Mouse (Mus musculus): ENCODE data around the gene 2310011J03Rik. TPM values are rescaled to one million over a fixed set of nuclear protein-coding genes. Genes with fewer than 3 reads are reported as not detected.

Gene 2310011J03Rik
- polyA plus RNA-seq, 1 experiment from 2014 or later, result 46.6 TPM

DNA sequence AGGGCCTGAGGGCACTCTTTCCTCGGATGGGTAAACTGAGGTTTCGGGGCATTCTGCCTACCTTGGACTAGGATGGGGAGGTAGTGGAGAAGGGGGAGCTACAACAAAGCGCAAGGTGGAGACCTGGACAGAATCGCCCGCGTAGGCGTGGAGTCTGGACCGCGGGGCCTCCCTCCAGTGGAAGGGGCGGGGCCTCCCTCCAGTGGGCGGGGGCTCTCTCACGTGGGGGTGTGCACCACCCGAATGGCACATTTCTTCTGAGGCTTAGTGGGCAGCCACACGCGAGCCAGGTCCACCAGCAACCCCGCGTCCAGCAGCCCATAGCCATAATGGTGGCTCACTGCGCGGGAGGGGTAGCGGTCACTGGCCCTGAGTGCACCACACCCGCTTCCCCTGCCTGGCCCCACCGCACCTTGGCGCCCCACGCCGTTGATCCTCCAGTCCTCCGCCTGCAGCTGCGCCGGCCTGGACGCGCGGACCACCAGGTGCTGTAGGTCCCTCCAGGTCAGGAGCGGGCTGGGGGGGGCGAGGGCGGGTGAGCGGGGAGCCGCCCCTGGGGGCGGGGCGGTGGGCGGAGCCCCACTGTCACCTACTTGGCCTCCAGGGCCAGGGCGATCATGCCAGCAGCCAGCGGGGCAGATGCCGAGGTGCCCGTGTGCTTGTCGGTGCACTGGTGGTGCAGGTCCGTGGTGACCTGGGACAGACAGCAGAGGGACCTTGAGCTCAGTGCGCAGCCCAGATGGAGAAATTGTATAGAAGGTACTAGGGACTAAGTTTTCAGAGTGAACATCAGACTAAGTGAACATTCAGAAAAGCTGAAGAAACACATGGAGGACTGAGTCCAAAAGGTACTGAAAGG is 3.2 kb upstream of the 2310011J03Rik start:
- Histone ChIP-seq H3K27me3 (ENCODE audit: control insufficient read depth, insufficient read depth, low read length) (no peaks in the 10 kb centered on the region; the same call in 1 of the 2 replicates), H3K4me3 (replicated peaks; ENCODE audit: low read length) (peak overlapping the region; percentile 66), H3K9ac (ENCODE audit: low read length) (peak overlapping the region; percentile 75), H3K4me1 (ENCODE audit: control insufficient read depth, insufficient read depth, low read length) (peaks cover 13% of the 10 kb centered on the region; the same call in 1 of the 2 replicates), H3K9me3 (replicated peaks; ENCODE audit: control insufficient read depth, low read length) (no peaks in the 10 kb centered on the region), H3K36me3 (ENCODE audit: control insufficient read depth, insufficient read depth, low read length) (no peaks in the 10 kb centered on the region), H3K27ac (ENCODE audit: low read length) (peak overlapping the region; percentile 37), H3K4me2 (ENCODE audit: low read depth, low read length) (peak overlapping the region; percentile 96)
- ATAC-seq (ENCODE audit: insufficient read depth, low FRiP score), result peak; percentile 63
- WGBS, result 1% methylated on average over 45 of the region's 46 CpGs

DNA sequence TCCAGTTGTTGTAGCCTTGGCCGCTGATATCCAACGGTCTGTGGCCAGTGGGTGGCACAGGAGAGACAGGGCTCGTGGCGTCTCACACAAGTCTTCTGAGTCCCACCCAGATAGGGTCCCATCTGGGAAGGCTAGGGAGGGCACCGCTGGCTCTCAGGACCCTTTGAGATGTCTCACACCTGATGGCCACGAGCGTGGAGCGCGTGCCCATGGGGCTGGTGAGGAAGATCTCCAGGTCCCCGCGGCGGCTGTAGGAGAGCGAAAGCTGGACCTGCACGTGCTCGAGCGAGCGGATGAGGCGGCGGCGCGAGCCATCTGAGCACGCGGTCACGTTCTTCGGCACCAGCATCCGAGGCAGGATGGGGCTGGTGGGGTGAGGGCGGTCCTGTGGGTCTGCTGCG is 2.5 kb upstream of the 2310011J03Rik start:
- peaks cover 13% of the 10 kb centered on the region; the same call in 1 of the 2 replicates for H3K4me1 ChIP-seq (ENCODE audit: control insufficient read depth, insufficient read depth, low read length)
- ATAC-seq (ENCODE audit: insufficient read depth, low FRiP score), result peak; percentile 11; the same call in 1 of the 2 replicates
- H3K4me2 ChIP-seq (ENCODE audit: low read depth, low read length), result peak overlapping the region; percentile 96
- H3K4me3 ChIP-seq (replicated peaks; ENCODE audit: low read length), result peak overlapping the region; percentile 66
- no peak overlapping the region for H3K27ac ChIP-seq (ENCODE audit: low read length)
- WGBS, result 4% methylated on average over 28 of the region's 28 CpGs
- H3K27me3 ChIP-seq (ENCODE audit: control insufficient read depth, insufficient read depth, low read length), result no peaks in the 10 kb centered on the region; the same call in 1 of the 2 replicates
- H3K9ac ChIP-seq (ENCODE audit: low read length), result peak overlapping the region; percentile 75
- H3K9me3 ChIP-seq (replicated peaks; ENCODE audit: control insufficient read depth, low read length), result no peaks in the 10 kb centered on the region
- H3K36me3 ChIP-seq (ENCODE audit: control insufficient read depth, insufficient read depth, low read length), result peaks cover 2% of the 10 kb centered on the region; the same call in 1 of the 2 replicates

DNA sequence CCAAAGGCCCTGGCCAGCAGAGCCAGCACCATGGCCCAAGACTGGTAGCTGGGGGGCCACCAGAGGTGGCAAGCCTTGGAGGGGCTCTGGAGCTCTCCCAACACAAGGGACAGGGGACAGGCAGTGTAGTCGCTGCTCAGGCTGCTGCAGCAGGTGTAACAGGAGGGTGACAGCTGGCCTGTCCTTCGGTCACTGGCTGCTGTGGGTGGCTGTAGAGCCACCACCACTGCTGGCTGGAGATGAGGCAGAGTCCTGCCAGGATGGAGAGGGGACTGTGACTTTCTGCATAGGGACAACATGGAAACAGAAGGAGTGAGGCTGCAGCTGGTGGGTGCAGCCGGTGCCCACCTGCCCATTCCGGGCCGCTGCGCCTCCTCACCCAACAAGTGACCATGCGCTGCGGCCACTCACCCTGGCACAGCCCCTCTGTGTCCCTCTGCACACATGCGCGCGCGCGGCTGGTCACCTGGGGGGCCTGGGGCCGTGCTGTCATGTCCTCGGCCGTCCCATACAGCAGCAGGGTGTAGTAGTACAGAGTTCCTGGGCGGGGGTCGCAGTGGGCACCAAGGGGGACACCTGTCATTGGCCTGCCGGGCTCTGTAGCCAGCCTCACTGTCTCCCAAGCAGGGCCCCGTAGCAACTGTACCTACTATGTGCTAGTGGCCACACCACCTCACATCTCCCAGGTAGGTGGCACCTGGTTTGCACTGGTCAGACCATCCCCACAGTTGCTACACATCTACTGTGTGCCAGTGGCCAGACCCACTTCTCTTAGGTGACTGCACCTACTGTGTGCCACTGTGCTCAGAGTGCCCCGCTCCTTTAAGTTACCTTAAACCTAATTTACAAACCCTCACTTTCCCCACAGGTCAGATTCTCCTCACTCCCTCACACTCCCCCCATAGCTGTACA is 1.6 kb upstream of the 2310011J03Rik start:
- Histone ChIP-seq H3K9ac (ENCODE audit: low read length) (peak overlapping the region; percentile 75), H3K4me2 (ENCODE audit: low read depth, low read length) (peak overlapping the region; percentile 96), H3K27me3 (ENCODE audit: control insufficient read depth, insufficient read depth, low read length) (peaks cover 2% of the 10 kb centered on the region), H3K9me3 (replicated peaks; ENCODE audit: control insufficient read depth, low read length) (no peaks in the 10 kb centered on the region), H3K27ac (ENCODE audit: low read length) (no peak overlapping the region), H3K4me1 (ENCODE audit: control insufficient read depth, insufficient read depth, low read length) (peaks cover 13% of the 10 kb centered on the region; the same call in 1 of the 2 replicates), H3K4me3 (replicated peaks; ENCODE audit: low read length) (peak overlapping the region; percentile 66), H3K36me3 (ENCODE audit: control insufficient read depth, insufficient read depth, low read length) (peaks cover 5% of the 10 kb centered on the region; the same call in 1 of the 2 replicates)
- 89% methylated on average over 21 of the region's 21 CpGs for WGBS
- ATAC-seq (ENCODE audit: insufficient read depth, low FRiP score), result no peak

DNA sequence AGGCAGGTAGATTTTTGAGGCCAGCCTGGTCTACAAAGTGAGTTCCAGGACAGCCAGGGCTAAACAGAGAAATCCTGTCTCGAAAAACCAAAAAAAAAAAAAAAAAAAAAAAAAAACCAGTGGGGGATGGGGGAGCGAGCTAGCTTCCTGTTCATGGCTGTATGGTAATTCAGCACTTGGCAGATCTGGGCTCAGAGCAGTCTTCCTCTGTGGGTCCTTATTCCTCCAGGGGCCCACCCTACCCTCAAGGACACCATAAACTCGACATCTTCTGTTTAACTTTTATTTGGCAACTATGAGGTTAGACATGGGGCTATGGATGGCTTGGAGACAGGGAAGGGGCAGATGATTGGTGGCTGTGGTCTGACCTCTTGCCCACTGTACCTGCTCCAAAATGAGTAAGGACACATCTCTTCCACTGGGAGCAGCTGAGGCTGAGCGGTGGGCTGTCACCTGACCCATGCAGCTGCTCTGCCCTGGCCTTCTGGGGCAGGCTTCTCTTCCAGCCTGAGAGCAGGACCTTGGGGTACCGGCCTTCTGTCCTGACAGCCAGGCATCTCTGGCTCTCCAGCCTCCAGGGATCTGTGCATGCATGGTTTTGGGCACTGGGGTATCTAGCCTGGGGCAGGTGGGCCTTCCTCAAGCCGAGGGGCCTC is 805 bp upstream of the 2310011J03Rik start:
- Histone ChIP-seq H3K27me3 (ENCODE audit: control insufficient read depth, insufficient read depth, low read length) (peaks cover 6% of the 10 kb centered on the region), H3K4me3 (replicated peaks; ENCODE audit: low read length) (no peak overlapping the region), H3K9me3 (replicated peaks; ENCODE audit: control insufficient read depth, low read length) (no peaks in the 10 kb centered on the region), H3K27ac (ENCODE audit: low read length) (peak overlapping the region; percentile 5; the same call in 1 of the 2 replicates), H3K9ac (ENCODE audit: low read length) (no peak overlapping the region; the same call in 1 of the 2 replicates), H3K4me1 (ENCODE audit: control insufficient read depth, insufficient read depth, low read length) (peaks cover 13% of the 10 kb centered on the region; the same call in 1 of the 2 replicates), H3K4me2 (ENCODE audit: low read depth, low read length) (peak overlapping the region; percentile 20; the same call in 1 of the 2 replicates), H3K36me3 (ENCODE audit: control insufficient read depth, insufficient read depth, low read length) (peaks cover 5% of the 10 kb centered on the region; the same call in 1 of the 2 replicates)
- no peak for ATAC-seq (ENCODE audit: insufficient read depth, low FRiP score)
- WGBS, result 75% methylated on average over 6 of the region's 6 CpGs

DNA sequence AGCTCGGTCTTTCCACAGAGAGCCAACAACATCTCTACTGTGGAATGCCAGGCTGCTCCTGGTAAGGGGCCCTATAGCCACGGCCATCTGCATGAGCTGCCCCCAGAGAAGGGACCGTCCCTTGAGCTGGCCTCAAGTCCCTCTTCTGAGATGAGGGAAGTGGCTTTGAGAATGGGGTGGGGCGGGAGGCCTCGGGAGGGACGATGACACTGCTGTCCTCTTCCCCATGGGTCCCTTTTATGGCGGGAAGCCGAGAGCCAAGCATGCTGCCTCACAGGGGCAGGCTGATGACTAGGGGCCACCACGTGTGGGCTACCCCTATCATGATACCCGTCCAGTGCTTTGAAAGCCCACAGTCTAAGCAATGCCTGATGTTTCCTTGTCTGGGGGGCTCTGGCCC is 3.3 kb downstream of the 2310011J03Rik start:
- no peak for ATAC-seq (ENCODE audit: insufficient read depth, low FRiP score)

DNA sequence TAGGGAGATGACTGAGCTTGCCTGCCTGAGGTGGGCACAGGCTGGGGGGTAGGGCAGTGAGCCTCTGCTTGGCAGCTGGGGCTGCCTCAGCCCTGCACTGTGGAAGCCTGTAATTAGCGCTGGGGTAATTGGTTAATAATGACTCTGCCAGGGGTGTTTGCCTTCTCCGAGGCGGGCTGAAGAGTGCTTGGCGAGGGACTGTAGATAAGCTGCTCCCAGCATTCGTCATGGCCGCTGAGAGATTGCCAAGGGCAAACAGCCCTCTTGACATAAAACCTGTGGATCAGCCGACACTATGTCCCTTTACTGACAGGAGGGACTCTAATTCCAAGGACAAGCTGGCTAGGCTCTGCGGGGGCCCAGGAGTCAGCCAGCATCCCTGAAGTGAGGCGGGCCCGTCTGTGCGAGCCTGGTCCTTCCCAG is 4.0 kb downstream of the 2310011J03Rik start:
- no peak overlapping the region for H3K9ac ChIP-seq (ENCODE audit: low read length)

More for the DNA sequence above, 3.3 kb downstream of the 2310011J03Rik start:
- H3K9me3 ChIP-seq (replicated peaks; ENCODE audit: control insufficient read depth, low read length), result no peaks in the 10 kb centered on the region
- 58% methylated on average over 10 of the region's 10 CpGs for WGBS
- peaks cover 5% of the 10 kb centered on the region; the same call in 1 of the 2 replicates for H3K36me3 ChIP-seq (ENCODE audit: control insufficient read depth, insufficient read depth, low read length)
- no peak overlapping the region for H3K9ac ChIP-seq (ENCODE audit: low read length)
- H3K4me2 ChIP-seq (ENCODE audit: low read depth, low read length), result no peak overlapping the region
- no peak overlapping the region for H3K27ac ChIP-seq (ENCODE audit: low read length)
- peaks cover 43% of the 10 kb centered on the region for H3K27me3 ChIP-seq (ENCODE audit: control insufficient read depth, insufficient read depth, low read length)
- H3K4me3 ChIP-seq (replicated peaks; ENCODE audit: low read length), result no peak overlapping the region
- peaks cover 22% of the 10 kb centered on the region for H3K4me1 ChIP-seq (ENCODE audit: control insufficient read depth, insufficient read depth, low read length)

DNA sequence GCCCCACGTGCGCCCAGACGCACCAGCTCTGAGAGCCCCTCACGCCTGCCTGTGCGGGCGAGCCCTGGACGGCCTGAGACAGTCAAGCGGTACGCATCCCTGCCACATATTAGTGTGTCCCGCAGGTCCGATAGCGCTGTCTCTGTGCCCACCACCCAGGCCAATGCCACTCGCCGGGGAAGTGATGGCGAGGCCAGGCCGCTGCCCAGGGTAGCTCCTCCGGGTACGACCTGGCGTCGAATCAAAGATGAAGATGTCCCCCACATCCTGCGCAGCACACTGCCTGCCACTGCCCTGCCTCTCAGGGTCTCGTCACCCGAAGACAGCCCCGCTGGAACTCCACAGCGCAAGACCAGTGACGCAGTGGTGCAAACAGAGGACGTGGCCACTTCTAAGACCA is 5.0 kb downstream of the 2310011J03Rik start:
- Histone ChIP-seq H3K9ac (ENCODE audit: low read length) (0 out of 2 replicates have a peak overlapping the region, but pooled peaks have one; percentile 1), H3K4me3 (replicated peaks; ENCODE audit: low read length) (no peak overlapping the region), H3K4me1 (ENCODE audit: control insufficient read depth, insufficient read depth, low read length) (peaks cover 18% of the 10 kb centered on the region), H3K27ac (ENCODE audit: low read length) (no peak overlapping the region), H3K36me3 (ENCODE audit: control insufficient read depth, insufficient read depth, low read length) (peaks cover 5% of the 10 kb centered on the region; the same call in 1 of the 2 replicates), H3K4me2 (ENCODE audit: low read depth, low read length) (no peak overlapping the region), H3K9me3 (replicated peaks; ENCODE audit: control insufficient read depth, low read length) (no peaks in the 10 kb centered on the region), H3K27me3 (ENCODE audit: control insufficient read depth, insufficient read depth, low read length) (peaks cover 53% of the 10 kb centered on the region)
- no peak for ATAC-seq (ENCODE audit: insufficient read depth, low FRiP score)
- WGBS, result 47% methylated on average over 27 of the region's 27 CpGs

More for the DNA sequence above, 4.0 kb downstream of the 2310011J03Rik start:
- no peak for ATAC-seq (ENCODE audit: insufficient read depth, low FRiP score)
- Histone ChIP-seq H3K4me2 (ENCODE audit: low read depth, low read length) (no peak overlapping the region), H3K36me3 (ENCODE audit: control insufficient read depth, insufficient read depth, low read length) (peaks cover 5% of the 10 kb centered on the region; the same call in 1 of the 2 replicates), H3K27ac (ENCODE audit: low read length) (no peak overlapping the region), H3K4me1 (ENCODE audit: control insufficient read depth, insufficient read depth, low read length) (peaks cover 22% of the 10 kb centered on the region), H3K4me3 (replicated peaks; ENCODE audit: low read length) (no peak overlapping the region), H3K27me3 (ENCODE audit: control insufficient read depth, insufficient read depth, low read length) (peaks cover 49% of the 10 kb centered on the region), H3K9me3 (replicated peaks; ENCODE audit: control insufficient read depth, low read length) (no peaks in the 10 kb centered on the region)
- 23% methylated on average over 11 of the region's 11 CpGs for WGBS

DNA sequence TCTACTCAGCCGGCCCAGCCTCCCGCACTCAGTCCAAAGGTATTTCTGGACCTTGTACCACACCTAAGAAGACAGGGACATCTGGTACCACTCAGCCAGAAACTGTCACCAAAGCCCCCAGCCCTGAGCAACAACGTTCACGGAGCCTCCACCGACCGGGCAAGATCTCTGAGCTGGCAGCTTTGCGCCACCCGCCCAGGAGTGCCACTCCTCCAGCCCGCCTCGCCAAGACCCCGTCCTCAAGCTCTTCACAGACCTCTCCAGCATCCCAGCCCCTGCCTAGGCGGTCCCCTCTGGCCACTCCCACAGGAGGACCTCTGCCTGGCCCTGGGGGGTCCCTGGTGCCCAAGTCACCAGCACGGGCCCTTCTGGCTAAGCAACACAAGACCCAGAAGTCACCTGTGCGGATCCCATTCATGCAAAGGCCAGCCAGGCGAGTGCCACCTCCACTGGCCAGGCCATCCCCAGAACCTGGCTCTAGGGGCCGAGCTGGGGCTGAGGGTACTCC is 5.8 kb downstream of the 2310011J03Rik start:
- Histone ChIP-seq H3K4me3 (replicated peaks; ENCODE audit: low read length) (no peak overlapping the region), H3K27me3 (ENCODE audit: control insufficient read depth, insufficient read depth, low read length) (peaks cover 53% of the 10 kb centered on the region), H3K36me3 (ENCODE audit: control insufficient read depth, insufficient read depth, low read length) (peaks cover 5% of the 10 kb centered on the region; the same call in 1 of the 2 replicates)

More for the DNA sequence above, 5.8 kb downstream of the 2310011J03Rik start:
- ATAC-seq (ENCODE audit: insufficient read depth, low FRiP score), result no peak
- Histone ChIP-seq H3K27ac (ENCODE audit: low read length) (no peak overlapping the region), H3K4me1 (ENCODE audit: control insufficient read depth, insufficient read depth, low read length) (peaks cover 16% of the 10 kb centered on the region), H3K9ac (ENCODE audit: low read length) (no peak overlapping the region), H3K4me2 (ENCODE audit: low read depth, low read length) (no peak overlapping the region), H3K9me3 (replicated peaks; ENCODE audit: control insufficient read depth, low read length) (no peaks in the 10 kb centered on the region)
- WGBS, result 47% methylated on average over 16 of the region's 16 CpGs

Data from stomach, embryonic 16.5 days (tissue).